Comparison of ENCODE assay signal across 8 mouse cellular contexts in the genomic region with DNA sequence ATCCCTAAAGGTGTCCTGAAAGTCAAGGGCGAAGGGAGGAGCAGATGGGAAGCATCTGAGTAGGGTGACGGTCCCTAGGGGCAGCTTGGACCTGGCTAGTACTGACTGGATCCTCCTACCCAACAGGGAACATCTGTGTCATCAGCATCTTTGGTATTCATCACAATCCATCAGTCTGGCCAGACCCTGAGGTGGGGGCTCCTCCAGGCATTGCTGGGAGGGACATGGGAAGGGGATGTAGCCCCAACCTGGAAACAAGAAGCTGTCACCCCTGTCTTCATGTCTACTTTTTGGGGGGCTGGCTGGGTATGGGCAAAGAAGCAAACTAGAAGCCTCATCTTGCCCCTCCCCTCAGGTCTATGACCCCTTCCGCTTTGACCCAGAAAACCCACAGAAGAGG. TPM values are rescaled to one million over a fixed set of nuclear protein-coding genes. Genes with fewer than 3 reads are reported as not detected.
A peak's percentile ranks its signal among the peaks of the same experiment; 100 is the strongest.
DNase-seq lines count a peak whose midpoint lies in the region; ATAC-seq lines count a peak whose summit lies in the region.
"Not testable (repeated sequence)": the region's sequence is repeated elsewhere in the genome, so short reads cannot be mapped to it uniquely, and the experiment has no call there.

No protein-coding gene starts in this region.

- not testable (repeated sequence) for H3K36me3 ChIP-seq in forebrain, embryonic 12.5 days (replicated peaks); heart, embryonic 14.5 days (ENCODE audit: control insufficient read depth, insufficient read depth, low read length); hindbrain, embryonic 16.5 days (ENCODE audit: control insufficient read depth, insufficient read depth, low read length); limb, embryonic 12.5 days; lung, embryonic 15.5 days; neural tube, embryonic 11.5 days (ENCODE audit: control insufficient read depth, insufficient read depth, low read length); stomach, embryonic 16.5 days (ENCODE audit: control insufficient read depth, insufficient read depth, low read length)

- ATAC-seq in forebrain, embryonic 12.5 days (ENCODE audit: low FRiP score): peak; percentile 14; the same call in 1 of the 2 replicates
- ATAC-seq in heart, embryonic 14.5 days (ENCODE audit: insufficient number of reproducible peaks, insufficient read depth, low FRiP score, low read depth); neural tube, embryonic 11.5 days (ENCODE audit: insufficient read depth, low FRiP score, low TSS enrichment): not testable (repeated sequence)
- peak; percentile 34 for ATAC-seq in hindbrain, embryonic 16.5 days
- ATAC-seq in limb, embryonic 12.5 days (ENCODE audit: insufficient number of reproducible peaks, insufficient read depth, low FRiP score, low TSS enrichment, low read depth): 0 out of 2 replicates have a peak, but pooled peaks have one; percentile 37
- ATAC-seq in lung, embryonic 15.5 days (ENCODE audit: borderline replicate concordance, extremely low read depth, low FRiP score, low TSS enrichment): peak; percentile 59
- peak; percentile 25; the same call in 1 of the 2 replicates for ATAC-seq in stomach, embryonic 16.5 days (ENCODE audit: insufficient read depth, low FRiP score)

- H3K4me2 ChIP-seq in forebrain, embryonic 12.5 days: peak overlapping the region; percentile 57
- H3K4me2 ChIP-seq in heart, embryonic 14.5 days (ENCODE audit: low read length): peak overlapping the region; percentile 64
- H3K4me2 ChIP-seq in hindbrain, embryonic 16.5 days (ENCODE audit: low read length): peak overlapping the region; percentile 67
- not testable (repeated sequence) for H3K4me2 ChIP-seq in limb, embryonic 12.5 days
- H3K4me2 ChIP-seq in lung, embryonic 15.5 days: peak overlapping the region; percentile 49
- peak overlapping the region; percentile 48 for H3K4me2 ChIP-seq in neural tube, embryonic 11.5 days (ENCODE audit: low read depth)
- peak overlapping the region; percentile 39 for H3K4me2 ChIP-seq in stomach, embryonic 16.5 days (ENCODE audit: low read depth, low read length)

- 77% methylated on average over 3 of the region's 3 CpGs for WGBS in forebrain, embryonic 12.5 days
- 89% methylated on average over 3 of the region's 3 CpGs for WGBS in heart, embryonic 14.5 days
- 92% methylated on average over 3 of the region's 3 CpGs for WGBS in hindbrain, embryonic 16.5 days
- 78% methylated on average over 3 of the region's 3 CpGs for WGBS in limb, embryonic 12.5 days
- 85% methylated on average over 3 of the region's 3 CpGs for WGBS in lung, embryonic 15.5 days
- 81% methylated on average over 3 of the region's 3 CpGs for WGBS in neural tube, embryonic 11.5 days
- WGBS in stomach, embryonic 16.5 days: 90% methylated on average over 3 of the region's 3 CpGs

- H3K27ac ChIP-seq in forebrain, embryonic 12.5 days; heart, embryonic 14.5 days (replicated peaks in 1 of 2; ENCODE audit: control insufficient read depth in 1 of 2, insufficient read depth in 1 of 2, low read depth in 2 of 2, low read length in 2 of 2); hindbrain, embryonic 16.5 days (ENCODE audit: low read depth, low read length); limb, embryonic 12.5 days; lung, embryonic 15.5 days; neural tube, embryonic 11.5 days (ENCODE audit: low read depth, low read length); stomach, embryonic 16.5 days (ENCODE audit: low read length): not testable (repeated sequence)

- peak overlapping the region; percentile 38 for H3K4me3 ChIP-seq in forebrain, embryonic 12.5 days (replicated peaks)
- H3K4me3 ChIP-seq in heart, embryonic 14.5 days (ENCODE audit: control insufficient read depth in 1 of 2, insufficient read depth in 1 of 2, low read depth in 1 of 2, low read length in 2 of 2); limb, embryonic 12.5 days (replicated peaks); lung, embryonic 15.5 days; neural tube, embryonic 11.5 days (ENCODE audit: low read depth, low read length): not testable (repeated sequence)
- peak overlapping the region; percentile 42 for H3K4me3 ChIP-seq in hindbrain, embryonic 16.5 days (ENCODE audit: low read length)
- peak overlapping the region; percentile 24; the same call in 1 of the 2 replicates for H3K4me3 ChIP-seq in stomach, embryonic 16.5 days (replicated peaks; ENCODE audit: low read length)

- H3K9me3 ChIP-seq in forebrain, embryonic 12.5 days; heart, embryonic 14.5 days (ENCODE audit: control insufficient read depth, low read length); hindbrain, embryonic 16.5 days (ENCODE audit: control insufficient read depth, low read length); limb, embryonic 12.5 days; lung, embryonic 15.5 days; neural tube, embryonic 11.5 days (ENCODE audit: control insufficient read depth, low read length); stomach, embryonic 16.5 days (replicated peaks; ENCODE audit: control insufficient read depth, low read length): not testable (repeated sequence)

- H3K4me1 ChIP-seq in forebrain, embryonic 12.5 days; heart, embryonic 14.5 days (ENCODE audit: control insufficient read depth in 2 of 2, insufficient read depth in 2 of 2, low read length in 2 of 2); hindbrain, embryonic 16.5 days (ENCODE audit: control insufficient read depth, insufficient read depth, low read depth, low read length); limb, embryonic 12.5 days (replicated peaks); lung, embryonic 15.5 days; neural tube, embryonic 11.5 days (ENCODE audit: control insufficient read depth, insufficient read depth, low read length); stomach, embryonic 16.5 days (ENCODE audit: control insufficient read depth, insufficient read depth, low read length): not testable (repeated sequence)

- H3K9ac ChIP-seq in forebrain, embryonic 12.5 days; limb, embryonic 12.5 days (replicated peaks); lung, embryonic 15.5 days: not testable (repeated sequence)
- H3K9ac ChIP-seq in heart, embryonic 14.5 days (ENCODE audit: low read length): peak overlapping the region; percentile 46; the same call in 1 of the 2 replicates
- H3K9ac ChIP-seq in hindbrain, embryonic 16.5 days (ENCODE audit: low read depth, low read length): peak overlapping the region; percentile 65
- H3K9ac ChIP-seq in neural tube, embryonic 11.5 days (ENCODE audit: low read length): peak overlapping the region; percentile 49; the same call in 1 of the 2 replicates
- 0 out of 2 replicates have a peak overlapping the region, but pooled peaks have one; percentile 46 for H3K9ac ChIP-seq in stomach, embryonic 16.5 days (ENCODE audit: low read length)

- not testable (repeated sequence) for H3K27me3 ChIP-seq in forebrain, embryonic 12.5 days; heart, embryonic 14.5 days (ENCODE audit: control insufficient read depth, insufficient read depth, low read length); hindbrain, embryonic 16.5 days (replicated peaks; ENCODE audit: control insufficient read depth, insufficient read depth, low read length); limb, embryonic 12.5 days; lung, embryonic 15.5 days; neural tube, embryonic 11.5 days (ENCODE audit: control insufficient read depth, insufficient read depth, low read length); stomach, embryonic 16.5 days (ENCODE audit: control insufficient read depth, insufficient read depth, low read length)

- peak; percentile 18 for DNase-seq in cerebellum, adult 9-11 months
- not testable (repeated sequence) for DNase-seq in neural tube, embryonic 11.5 days (ENCODE audit: low spot score)

RNA-seq across cellular contexts. Expression of a gene that starts 14.0 kb away (rescaled TPM):
- 19.3 and 19.7 TPM in 2 replicates for polyA plus RNA-seq in forebrain, embryonic 12.5 days (2016; fragmentation: Nextera tagmentation; extraction: Ambion mirVana)
- polyA plus RNA-seq in heart, embryonic 14.5 days (2014; fragmentation: Nextera tagmentation; extraction: Ambion mirVana): 13.8 and 15.2 TPM in 2 replicates
- 17.3 and 18.7 TPM in 2 replicates for polyA plus RNA-seq in hindbrain, embryonic 16.5 days (2015; fragmentation: Nextera tagmentation; extraction: Ambion mirVana)
- 23.8 and 26.6 TPM in 2 replicates for polyA plus RNA-seq in limb, embryonic 12.5 days (2016; fragmentation: Nextera tagmentation; extraction: Ambion mirVana)
- polyA plus RNA-seq in lung, embryonic 15.5 days (2015; fragmentation: Nextera tagmentation; extraction: Ambion mirVana): 21.0 and 22.3 TPM in 2 replicates
- 11.3 and 12.1 TPM in 2 replicates for polyA plus RNA-seq in neural tube, embryonic 11.5 days (2014; fragmentation: Nextera tagmentation; extraction: Ambion mirVana)
- polyA plus RNA-seq in stomach, embryonic 16.5 days (2015; fragmentation: Nextera tagmentation; extraction: Ambion mirVana): 26.4 and 28.7 TPM in 2 replicates

RNA-seq across cellular contexts. Expression of a gene that starts 44.5 kb away (rescaled TPM):
- polyA plus RNA-seq in forebrain, embryonic 12.5 days (2016; fragmentation: Nextera tagmentation; extraction: Ambion mirVana): 6.5 and 6.8 TPM in 2 replicates
- 8.3 and 8.6 TPM in 2 replicates for polyA plus RNA-seq in heart, embryonic 14.5 days (2014; fragmentation: Nextera tagmentation; extraction: Ambion mirVana)
- 10.7 and 11.2 TPM in 2 replicates for polyA plus RNA-seq in hindbrain, embryonic 16.5 days (2015; fragmentation: Nextera tagmentation; extraction: Ambion mirVana)
- polyA plus RNA-seq in limb, embryonic 12.5 days (2016; fragmentation: Nextera tagmentation; extraction: Ambion mirVana): 13.3 and 13.8 TPM in 2 replicates
- 6.6 and 6.8 TPM in 2 replicates for polyA plus RNA-seq in lung, embryonic 15.5 days (2015; fragmentation: Nextera tagmentation; extraction: Ambion mirVana)
- 6.6 TPM in 2 replicates for polyA plus RNA-seq in neural tube, embryonic 11.5 days (2014; fragmentation: Nextera tagmentation; extraction: Ambion mirVana)
- 7.2 and 7.5 TPM in 2 replicates for polyA plus RNA-seq in stomach, embryonic 16.5 days (2015; fragmentation: Nextera tagmentation; extraction: Ambion mirVana)
